Mouse (Mus musculus): ENCODE measurements around the gene Tbc1d8b.

Gene Tbc1d8b

DNA sequence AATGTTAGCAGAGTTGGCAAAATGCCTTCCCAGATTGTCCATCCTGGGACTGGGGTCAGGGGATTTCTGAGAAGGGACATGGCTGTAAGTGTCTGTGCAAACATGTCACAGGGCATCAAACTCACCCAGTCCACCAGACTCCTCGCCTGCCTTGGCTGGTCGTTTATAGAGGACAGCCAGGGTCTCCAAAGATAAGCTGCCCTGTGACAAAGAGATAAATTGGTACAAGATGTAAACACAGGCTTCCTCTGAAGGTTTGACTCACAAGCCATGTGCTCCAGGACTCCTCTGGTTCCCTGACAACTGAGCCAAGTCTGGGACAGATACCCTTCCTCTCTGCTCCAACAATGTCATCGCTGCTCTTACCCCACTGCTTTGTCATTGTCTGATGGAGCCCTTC lies 96.2 kb downstream of the Tbc1d8b start:
- no peak for DNase-seq

DNA sequence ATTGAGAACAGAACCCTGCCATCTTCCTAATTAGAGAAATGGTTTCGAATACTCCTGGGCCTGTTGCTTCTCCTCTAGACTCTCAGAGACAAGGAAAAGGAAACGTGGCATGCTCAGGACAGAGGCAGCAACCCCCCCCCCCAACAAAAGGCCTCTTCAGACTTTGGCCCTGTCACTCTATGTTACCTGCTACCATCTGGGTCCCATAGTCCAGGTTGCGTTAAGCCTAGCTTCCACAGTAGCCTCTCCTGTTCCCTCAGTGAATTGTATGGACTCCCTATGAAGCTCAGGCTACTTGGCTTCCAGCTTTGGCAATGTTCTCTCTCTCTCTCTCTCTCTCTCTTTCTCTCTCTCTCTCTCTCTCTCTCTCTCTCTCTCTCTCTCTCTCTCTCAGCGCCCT lies 96.8 kb downstream of the Tbc1d8b start:
- no peak for DNase-seq

- DNase-seq = no peak
Measured at GRCm38 (mm10) chrX:139782278-139783044, 97.7 kb downstream of the Tbc1d8b start, which contains the start of gene Ripply1. Gene Ripply1, minus strand, starts transcription at chrX:139782353.

GRCm38 (mm10) chrX:139783045-139783422 lies 98.2 kb downstream of the Tbc1d8b start:
- DNase-seq = no peak

DNA sequence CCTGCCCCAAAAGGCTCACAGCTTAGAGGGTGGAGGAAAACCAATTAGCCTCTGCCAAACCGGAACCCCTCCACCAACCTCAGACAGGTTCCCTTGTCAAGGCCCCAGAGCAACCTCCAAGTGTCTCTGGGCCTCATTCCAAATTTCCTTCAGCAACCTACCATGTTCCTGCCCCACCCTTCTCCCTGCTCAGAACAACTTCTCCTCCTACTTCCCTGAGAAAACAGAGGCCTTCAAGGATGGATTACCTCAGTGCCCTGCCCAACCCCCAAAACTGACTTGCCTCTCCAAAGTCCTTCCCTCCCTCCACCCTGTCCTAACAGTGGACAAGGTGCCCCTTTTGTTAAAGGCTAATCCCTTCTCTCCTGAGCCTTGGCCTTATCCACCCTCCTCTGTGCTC lies 101.0 kb downstream of the Tbc1d8b start:
- DNase-seq = no peak

DNA sequence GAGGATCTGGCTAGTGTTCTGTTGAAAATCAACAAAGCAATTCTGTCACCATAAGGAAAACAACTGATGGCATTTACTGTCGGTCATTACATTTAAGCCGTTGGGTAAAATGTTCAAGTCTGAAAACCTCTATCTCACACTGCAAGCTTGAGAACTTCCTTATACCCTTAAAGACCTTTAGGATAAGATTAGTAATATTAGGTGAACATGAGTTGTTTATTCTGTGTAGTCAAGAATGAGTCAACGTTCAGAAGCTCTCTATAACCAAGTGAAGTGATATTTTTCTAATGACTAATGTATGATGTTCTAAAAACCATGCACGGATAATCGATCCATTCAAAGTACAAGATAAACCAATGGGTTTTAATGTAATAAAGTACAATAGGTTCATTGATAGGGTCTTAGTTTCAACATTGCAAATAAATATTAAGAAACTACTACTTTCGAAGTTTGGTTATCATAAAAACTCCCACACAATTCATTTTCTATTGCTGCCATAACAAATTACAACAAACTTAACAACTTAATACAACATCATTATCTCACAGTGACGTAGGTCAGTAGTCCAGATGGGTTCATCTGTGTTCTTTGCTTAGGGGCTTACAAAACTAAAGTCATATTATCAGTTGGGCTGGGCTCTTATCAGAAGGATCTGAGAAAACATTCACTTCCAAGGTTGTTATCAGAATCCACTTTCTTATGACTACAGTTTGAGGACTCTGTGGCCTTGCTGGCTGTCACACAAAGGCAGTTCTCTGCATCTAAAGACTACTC lies 109.5 kb downstream of the Tbc1d8b start:
- no peak for DNase-seq

DNA sequence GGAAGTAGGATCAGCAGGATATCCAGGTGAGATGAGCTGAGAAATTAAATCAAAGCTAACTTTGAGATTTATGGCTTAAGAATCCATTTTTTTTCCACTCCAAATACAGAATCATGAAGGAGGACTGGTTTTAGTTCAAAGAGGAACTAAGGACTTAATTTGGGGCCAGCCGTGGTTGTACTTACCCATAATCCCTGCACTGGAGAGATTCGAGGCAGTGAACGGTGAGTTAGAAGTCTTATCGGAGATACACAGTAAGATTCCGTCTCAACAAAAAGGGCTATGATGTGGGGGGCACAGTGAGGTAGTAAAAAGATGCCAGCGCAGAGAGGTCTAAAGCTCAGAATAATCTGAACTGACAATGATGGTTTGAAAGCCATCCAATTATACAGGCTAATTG lies 111.2 kb downstream of the Tbc1d8b start:
- no peak for DNase-seq

DNA sequence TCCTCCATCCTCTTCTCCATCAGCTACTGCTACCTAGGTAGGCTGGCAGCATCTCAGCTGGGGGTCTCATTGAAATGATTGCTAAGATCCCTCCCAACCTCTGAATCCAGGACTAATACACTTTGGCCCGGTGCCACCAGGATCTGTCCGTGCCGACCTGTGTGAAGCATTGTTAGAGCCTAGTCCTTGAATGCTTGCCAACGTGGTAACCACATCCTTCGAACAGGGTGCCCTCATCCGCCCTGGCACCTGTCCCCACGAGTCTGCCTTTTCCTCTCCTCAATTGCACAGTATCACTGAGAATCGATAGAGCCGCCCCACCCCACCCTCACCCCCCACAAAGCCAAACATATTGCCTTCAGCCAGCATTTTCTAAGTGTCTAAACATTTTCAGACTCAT lies 113.1 kb downstream of the Tbc1d8b start:
- DNase-seq = no peak

DNA sequence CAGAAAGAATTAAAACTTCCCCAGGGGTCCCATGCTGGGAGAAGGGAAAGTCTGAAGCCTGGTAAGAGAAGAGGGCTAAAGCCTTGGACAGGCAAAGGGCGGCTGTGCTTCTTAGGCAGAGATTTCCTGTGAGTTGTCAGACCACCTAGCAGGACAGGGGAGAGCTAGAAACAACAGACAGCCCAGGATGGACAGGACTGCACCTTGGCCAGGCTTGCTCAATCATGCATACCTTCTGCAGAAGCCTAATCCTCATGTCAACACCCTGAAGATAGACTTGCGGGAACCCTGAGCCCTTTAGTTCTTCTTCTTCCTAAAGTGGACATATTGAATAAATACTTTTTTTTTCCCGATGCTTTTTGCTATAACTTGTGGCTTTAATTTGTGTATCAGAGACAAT lies 115.2 kb downstream of the Tbc1d8b start:
- DNase-seq = no peak

- DNase-seq = no peak
Measured at GRCm38 (mm10) chrX:139800406-139800878, 115.6 kb downstream of the Tbc1d8b start, which contains the start of gene Cldn2. Gene Cldn2, plus strand, starts transcription at chrX:139800828.

Data from cerebellum, adult 11 months (tissue).